Mouse (Mus musculus): ENCODE data around the gene Rtn1.

- TF ChIP-seq CTCF (conservative IDR thresholded peaks at IDR 0.05; ENCODE audit: low read length), result no peak
- no peak for TF ChIP-seq POU5F1 (IDR thresholded peaks at IDR 0.05; ENCODE audit: borderline replicate concordance, low read length)
- TF ChIP-seq NANOG (IDR thresholded peaks at IDR 0.05; ENCODE audit: borderline replicate concordance, low read length), result no peak
Measured at GRCm38 (mm10) chr12:72326087-72326486, 82.8 kb downstream of the Rtn1 start.

Measured in E14TG2a.4 (cell line).